Mouse (Mus musculus): ENCODE results near the gene Map7d3.
A peak's percentile ranks its signal among the peaks of the same experiment; 100 is the strongest.

Map7d3 gene

DNA sequence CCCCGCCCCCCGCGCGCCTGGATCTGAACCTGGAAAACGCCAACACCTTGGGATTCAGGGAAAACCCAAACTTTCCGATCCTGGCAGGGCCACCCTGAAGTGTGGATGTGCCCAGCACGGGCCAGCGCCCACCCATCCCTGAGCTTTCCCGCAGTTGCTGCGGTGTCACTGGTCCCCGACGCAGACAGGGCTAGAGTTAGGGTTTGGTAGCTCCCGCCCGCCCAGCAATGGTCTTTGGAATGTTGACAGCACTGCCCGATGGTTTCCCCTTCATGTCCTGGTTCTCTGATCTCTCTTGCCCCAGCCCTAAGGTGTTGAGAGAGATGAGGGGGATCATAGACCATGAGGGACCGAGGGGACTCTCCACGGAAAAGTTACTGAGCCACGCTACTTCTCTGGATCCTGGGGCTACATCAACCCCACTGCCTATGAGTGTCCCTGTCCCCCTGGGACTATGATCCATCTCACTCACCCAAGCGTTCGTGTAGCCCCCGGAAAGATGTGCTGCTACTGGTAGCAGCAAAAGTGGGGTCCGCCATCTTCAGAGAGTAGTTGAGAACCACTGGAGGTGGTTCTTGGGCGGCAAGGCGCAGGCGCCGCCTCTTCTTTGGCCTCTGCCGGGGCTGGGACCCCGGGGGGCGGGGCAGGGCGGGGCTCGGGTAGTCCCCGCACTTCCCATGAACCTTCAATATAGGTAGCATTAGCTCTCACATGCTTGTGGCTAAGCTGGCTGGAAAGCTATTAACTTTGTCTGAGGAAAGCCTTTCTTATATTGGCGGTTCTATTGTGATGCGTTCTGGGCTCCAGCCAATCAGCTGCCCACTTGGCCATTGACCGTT lies at the start of gene Map7d3:
Gene Map7d3, minus strand, starts transcription at position 562 of the 839 bp plus-strand sequence.
- no peak for DNase-seq

DNA sequence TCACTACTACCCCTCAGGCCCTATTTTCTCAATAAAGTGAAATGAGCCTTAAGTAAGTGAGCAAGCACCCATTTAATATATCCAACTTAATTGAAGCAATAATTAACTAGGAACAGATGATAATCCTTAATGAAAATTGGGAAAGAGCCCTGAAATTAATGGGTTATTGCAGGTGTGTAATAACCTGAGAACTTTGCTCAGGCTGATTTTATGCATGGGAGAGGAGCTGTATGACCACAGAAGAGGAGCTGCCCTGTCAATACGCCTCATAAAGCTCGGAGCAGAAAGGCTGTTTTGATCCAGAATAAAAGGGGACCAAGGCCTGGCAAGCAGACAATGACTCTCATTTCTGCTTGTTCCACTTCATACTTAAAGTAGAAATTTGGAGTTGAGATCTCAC lies 47.7 kb upstream of the Map7d3 start, which contains the start of gene Adgrg4:
Gene Adgrg4, plus strand, starts transcription at position 301 of the 400 bp plus-strand sequence.
- no peak for DNase-seq

DNA sequence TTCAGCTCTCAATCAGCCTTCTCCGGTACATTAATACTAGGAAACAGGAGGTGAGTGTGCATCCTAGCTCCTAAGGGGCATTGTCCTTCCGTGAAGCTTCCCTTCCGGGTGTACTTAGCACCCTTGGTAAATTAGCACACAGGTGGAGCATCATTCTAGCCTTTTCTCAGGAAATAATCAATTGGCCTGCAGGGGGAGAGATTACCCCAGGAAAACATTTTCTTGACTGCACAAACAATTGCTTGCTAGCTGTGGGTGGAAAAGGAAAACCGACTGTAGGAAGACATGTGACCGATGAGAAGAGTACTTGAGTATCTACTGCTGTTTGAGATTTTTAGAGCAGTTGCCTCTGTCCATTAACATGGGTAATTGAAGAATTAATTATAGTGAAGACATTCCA lies 19.1 kb upstream of the Map7d3 start:
- DNase-seq = no peak

DNA sequence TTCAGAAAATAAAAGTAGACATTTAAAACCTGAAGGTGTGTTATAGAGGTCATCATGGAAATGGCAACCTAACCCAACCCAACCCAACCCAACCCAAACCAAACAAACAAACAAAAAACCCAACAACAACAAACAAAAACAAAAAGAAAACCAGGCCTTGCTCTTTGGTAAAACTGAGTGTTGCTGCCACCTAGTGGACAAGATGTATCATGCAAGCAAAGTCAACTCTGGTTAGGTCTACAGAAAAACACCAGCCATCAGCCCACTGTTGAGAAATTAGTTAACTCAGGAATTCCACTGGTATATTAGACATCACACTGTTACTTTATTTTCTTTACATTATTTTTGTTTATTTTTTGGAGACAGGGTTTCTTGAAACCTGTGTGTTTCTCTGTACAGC lies 17.2 kb upstream of the Map7d3 start:
- DNase-seq = no peak

DNA sequence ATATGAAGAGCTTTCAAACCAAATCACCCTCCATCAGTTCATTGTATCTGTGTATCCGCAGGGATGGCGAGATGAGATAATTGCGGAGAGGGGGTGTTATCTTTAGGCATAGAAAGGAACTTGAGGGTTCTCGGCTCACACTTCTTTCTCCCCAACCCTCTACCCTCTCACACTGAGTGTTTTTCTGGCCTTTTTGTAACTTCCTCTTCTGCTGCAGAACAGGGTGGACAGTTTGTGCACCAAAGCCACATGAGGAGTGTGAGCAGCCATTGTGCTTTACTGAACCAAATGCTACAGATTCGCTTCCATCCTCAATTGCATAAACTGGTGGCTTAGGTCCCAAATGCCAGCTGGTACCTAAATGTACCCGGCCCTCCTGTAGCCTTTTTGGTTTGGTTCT lies 13.7 kb upstream of the Map7d3 start:
- DNase-seq = no peak

DNA sequence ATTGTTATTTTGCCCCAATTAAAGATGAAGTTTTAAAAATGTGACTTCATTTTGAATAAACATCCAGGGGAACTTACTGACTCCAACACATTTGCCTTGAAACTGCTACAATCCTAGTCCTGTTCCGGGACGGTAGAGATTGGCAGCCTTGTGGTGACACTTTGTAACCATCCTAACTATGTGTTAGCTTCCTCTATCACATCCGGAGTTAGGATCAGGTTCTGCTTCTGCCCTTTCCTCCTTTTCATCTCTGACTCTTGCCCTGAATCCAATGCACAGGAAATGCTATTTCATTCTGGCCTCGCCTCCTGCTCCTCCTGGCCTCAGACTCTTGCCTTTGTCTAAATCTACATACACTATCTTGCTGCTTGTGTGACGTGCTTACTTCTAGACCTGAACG lies 5.4 kb upstream of the Map7d3 start:
- no peak for DNase-seq

DNA sequence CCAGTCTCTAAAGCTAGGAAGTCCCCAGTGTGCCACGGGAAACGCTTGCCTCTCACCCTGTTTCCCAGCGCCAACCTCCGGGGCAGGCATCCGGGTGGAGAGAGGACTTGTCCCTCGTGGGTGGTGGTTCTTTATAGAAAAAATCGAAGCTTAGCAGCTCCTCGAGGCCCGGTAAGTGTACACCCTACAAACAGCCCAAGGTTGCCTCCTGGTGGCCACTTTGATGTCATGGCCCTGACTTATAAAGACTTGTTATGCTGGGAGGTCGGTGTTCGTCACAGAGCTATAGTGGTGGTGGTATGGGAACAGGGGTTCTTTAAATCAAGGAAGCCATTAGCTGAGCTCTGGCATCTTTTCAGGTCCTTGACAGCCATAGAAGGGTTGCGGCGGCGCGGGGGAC lies 30.9 kb downstream of the Map7d3 start:
- DNase-seq = peak; percentile 53

DNA sequence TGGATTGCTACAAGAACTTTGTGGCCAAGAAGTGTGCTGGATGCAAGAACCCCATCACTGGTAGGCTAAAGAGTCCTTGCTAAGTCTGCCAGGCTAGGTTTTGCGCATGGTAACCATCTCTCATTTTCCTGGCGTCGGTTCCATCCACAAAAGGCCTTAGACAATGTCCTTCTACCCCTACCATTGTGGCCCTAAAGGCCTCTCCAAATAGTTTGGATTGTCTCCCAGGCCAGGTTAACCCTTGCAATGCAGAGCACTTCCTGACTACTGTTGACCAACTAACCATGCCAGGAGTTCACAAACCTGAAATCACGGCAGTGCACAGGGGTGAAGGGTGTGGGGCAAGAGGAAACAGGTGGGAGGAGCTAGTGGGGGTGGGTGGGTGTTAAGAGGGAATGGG lies 31.5 kb downstream of the Map7d3 start:
- DNase-seq = no peak

DNA sequence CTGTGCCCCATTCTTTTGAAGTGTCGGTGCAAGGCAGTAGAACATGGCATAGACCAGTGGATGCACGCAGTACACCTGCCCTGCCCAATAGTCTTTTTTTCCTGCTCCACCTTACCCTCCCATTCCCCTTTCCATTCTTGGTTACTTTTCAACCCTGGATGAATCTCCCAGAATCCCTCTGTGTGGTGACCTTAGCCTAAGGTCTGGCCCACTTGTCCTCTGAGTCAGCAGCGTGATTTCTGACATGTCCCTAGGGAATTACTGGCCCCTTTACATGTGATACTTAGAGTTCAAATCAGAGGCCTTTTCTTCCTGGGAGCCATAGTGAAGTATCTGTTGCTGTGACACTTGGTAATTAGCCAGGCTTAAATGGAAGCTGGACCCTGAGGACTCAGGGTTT lies 34.6 kb downstream of the Map7d3 start:
- DNase-seq = no peak

DNA sequence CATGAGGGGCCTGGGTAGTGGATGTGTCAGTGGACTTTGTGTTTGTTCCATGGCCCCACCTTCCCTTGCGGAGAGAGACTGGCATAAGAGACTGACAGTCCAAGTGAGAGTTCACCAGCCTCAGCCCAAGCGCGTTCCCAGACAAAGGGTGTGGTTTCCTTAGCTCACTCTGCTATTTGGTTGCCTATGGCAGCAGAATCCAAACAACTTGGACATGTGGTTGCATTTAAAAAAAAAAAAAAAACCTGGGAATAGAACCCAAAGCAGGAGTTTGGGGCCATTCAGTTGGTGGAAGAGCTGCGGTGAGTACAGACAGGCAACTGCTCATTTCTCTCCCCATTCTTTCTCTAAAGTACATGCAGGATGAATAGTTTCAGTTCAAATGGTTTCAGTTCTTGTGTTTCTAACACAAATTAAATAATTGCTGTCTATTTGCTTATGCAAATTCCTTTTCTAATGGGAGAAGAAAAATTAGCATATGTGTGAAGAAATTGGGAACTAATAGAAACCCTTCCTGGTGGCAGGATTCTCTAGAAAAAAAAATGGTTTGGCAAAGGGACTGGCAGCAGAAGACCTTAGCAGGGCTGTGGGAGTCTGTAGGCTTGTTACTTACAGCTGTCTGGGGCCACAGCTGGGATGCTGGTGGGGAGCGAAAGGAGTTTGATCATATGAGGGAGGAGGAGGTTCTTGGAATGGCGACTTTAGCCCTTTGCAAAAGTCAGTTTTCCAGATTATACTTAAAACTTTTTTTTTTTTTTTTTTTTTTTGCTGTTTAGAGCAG lies 35.7 kb downstream of the Map7d3 start:
- DNase-seq = no peak

DNA sequence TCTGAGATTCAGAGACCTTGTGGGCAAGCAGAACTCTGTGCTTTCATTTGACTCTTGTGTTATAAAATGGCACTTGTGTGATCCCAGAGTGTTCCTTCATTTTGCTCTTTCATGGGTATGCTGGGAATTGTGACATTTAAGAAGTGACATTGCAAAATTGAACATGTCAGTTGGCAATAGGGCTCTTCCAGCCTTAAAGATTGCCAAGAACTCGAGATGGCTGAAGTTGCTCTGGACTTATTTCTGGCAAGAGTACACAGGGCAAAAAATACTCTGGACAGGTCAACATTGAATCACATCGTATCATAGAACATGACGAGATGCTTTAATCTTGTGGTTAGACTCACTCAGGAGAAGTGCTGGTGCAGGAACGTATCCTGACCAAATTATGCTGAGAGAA lies 48.8 kb downstream of the Map7d3 start:
- DNase-seq = no peak

DNA sequence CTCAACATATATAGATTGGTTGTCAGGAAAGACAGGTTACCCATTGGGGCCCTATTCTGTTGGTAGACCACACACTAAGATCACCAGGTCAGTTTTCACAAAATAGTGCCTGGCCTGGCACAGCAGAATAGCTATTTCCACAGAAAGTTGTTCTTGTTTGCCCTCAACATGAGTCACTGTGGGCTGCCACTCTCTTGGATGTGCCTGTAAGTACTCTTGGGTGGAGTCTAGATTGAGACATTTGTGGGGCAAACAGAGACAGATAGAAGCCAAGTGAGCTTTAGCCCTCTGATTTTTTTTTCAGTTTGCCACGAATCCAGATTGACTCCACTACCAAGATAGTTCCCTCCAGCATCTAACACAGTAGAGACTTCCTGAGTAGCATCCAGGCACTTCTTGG lies 50.4 kb downstream of the Map7d3 start:
- no peak for DNase-seq

DNA sequence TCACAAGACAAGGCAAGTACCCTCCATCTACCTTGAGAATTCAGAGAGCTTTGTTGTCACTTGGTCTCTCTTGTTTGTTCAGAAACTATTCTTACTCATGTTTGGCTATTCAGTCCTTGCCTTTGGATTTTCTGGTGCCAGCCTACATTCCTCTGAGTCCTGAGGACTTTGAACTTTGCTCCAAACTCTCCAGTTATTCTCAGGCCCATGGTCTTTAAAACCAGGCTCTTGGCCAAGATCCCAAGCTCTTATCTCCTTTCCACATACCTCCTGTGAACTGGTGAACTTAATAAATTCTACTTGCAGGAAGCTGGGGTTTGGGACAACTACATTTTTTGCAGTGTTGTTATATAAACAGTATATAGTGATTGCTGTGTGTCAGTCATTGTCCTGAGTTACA lies 52.3 kb downstream of the Map7d3 start:
- DNase-seq = no peak

DNA sequence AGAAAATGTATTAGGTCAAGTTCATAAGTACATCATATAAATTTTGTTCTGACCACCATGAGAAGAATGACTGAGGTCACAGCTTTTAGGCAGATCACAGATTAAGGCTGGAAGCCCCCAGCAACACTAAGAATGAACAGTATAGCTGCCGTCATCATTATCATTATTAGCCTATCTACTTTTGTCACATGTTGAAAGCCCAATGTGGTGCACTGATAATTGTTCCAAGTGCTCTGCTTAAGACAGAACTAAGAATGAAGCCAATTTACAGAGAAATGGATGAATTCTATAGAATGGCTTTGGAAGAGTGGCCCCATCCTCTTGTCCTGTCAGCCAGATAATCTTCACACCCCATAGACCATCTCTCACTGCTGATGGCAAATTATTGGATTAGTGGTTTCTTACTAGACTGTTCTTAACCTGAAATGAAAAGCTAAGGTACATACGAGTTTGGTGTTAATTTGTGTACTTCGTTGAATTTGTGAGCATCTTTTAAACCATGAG lies 61.8 kb downstream of the Map7d3 start:
- DNase-seq = no peak

DNA sequence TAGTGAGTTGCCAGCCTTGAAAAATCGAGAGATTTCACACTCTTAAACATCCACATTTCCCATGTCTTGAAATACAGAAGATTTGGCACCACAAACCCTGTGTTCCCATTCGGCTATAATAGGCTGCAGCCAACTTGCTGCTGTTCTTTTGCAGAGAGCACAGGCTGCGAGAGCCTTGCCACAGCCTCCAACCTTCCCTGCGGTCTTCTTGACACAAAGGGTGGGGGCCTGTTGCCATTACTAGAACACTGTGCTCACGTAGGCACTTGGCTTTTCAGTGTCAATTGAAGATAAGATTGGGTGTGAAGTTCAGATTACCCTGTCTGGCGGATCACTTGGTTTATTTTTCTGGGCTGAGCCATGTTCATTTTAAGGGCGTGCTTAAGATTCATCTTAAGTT lies 65.8 kb downstream of the Map7d3 start:
- DNase-seq = no peak

DNA sequence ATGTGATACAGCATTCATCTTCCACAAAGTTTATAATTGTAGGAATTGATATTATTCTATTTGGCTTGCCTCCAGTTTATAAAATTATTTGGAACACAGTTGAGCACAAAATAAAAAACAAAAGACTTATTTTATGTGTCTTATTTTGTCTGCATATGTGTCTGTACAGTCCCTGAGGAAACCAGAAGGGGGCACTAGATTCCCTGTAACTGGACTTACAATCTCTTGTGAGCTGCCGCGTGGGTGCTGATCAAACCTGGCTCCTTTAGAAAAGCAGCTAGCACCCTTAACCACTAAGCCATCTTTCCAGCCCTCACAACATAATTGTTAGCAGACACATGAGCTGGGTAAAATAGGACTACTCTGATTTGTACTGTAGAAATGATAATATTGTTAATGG lies 66.5 kb downstream of the Map7d3 start:
- peak; percentile 15 for DNase-seq

DNA sequence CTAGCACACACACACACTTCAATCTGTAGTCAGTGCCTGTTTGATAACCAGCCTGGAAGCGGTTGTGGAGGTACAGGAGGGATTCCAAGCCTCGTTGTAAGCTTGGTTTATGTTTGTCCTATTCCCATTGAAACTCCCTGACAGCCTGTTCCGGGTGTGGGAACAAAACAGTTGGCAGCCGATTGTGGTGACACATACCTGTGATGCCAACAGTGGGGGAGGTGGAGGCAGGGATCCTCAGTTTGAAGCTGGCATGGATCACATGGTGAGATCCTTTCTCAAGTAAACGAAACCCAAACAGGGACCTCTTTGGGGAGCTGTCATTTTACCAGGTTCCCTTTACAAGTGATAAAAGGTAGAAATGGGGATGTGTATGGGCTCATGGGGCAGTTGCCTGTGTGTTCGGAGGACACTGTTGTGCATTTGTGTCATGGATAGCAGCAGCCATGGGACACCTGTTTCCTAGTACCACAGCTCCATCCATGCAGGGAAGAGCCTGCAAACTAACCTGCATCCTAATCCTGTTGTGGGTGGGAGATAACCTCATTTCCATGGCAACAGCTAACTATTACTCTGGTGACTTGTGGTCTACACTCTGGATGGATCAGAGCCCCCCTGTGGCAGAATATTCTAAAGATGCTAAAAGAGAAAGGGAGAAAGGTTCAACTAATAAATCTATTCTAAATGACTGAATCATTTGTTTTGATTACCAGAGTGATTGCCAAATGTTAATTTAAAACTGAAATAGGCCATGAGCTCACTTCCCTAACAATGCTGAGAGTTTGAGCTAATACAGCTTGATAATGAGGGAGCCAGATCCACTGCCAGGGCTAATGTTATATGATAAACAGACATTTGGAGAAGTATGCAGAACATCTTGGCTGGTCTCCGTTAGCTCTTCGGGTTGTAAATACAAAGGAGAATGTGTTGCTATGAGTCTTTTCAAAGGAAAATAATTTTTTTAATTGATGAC lies 68.5 kb downstream of the Map7d3 start:
- DNase-seq = peak; percentile 68

DNA sequence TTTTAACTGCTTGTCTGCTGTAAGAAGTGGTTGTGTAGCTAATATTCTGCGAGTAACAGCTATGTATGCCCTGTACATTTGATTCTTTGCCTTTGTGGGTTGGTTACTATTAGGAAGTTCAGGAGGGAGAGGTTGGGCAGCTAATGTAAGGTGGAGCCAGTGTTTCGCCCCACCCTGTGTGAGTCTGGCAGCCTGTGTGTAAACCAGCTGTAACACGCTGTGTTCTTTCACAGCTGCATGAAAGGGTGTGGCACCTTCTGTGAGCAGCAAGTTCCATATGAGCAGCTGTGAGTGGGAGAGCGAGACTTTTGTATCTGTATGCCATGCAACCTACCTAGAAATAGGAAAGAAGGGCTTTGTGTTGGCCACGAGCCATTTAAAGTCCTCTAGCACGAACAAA lies 70.0 kb downstream of the Map7d3 start:
- no peak for DNase-seq

DNA sequence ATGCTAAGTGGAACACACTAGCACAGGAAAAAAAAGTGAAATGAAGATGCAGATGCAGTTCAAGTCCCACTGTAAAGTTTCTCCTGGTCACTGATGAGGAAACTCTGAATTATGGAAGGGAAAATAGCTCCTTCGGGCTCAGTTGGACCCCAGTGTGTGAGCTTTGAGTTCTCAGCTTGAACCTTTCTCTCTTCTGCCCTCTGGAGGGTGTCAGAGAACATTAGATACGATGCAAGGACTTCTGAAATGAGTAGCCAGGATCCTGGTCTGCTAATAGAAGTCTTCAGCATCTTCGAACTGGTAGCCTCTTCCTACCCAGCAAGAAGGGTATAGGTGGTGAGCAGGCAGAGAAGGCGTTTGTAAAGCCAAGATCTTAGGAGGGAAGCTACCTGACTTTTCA lies 70.6 kb downstream of the Map7d3 start:
- no peak for DNase-seq
